Mouse (Mus musculus): ENCODE results near the gene Dip2c. TPM values are rescaled to one million over a fixed set of nuclear protein-coding genes. Genes with fewer than 3 reads are reported as not detected.

Gene Dip2c
- polyA plus RNA-seq, 1 experiment from 2014 or later = 0.46 TPM

- H3K4me2 ChIP-seq = no peak overlapping the region
- no peaks in the 10 kb centered on the region for H3K9me3 ChIP-seq (replicated peaks)
- no peak overlapping the region for H3K9ac ChIP-seq
- no peak overlapping the region for H3K4me3 ChIP-seq (replicated peaks)
- H3K4me1 ChIP-seq (replicated peaks) = no peaks in the 10 kb centered on the region
- H3K27me3 ChIP-seq = no peaks in the 10 kb centered on the region
- ATAC-seq (ENCODE audit: insufficient read depth) = no peak
- 46% methylated on average over 1 of the region's 1 CpGs for WGBS (ENCODE audit: insufficient replicate concordance)
- H3K36me3 ChIP-seq (replicated peaks) = no peaks in the 10 kb centered on the region
- H3K27ac ChIP-seq (replicated peaks) = no peak overlapping the region
These were observed 53.1 kb downstream of the Dip2c start for GRCm38 (mm10) chr13:9329307-9329915.

GRCm38 (mm10) chr13:9333187-9333586 is 56.9 kb downstream of the Dip2c start:
- no peak overlapping the region for H3K9ac ChIP-seq
- H3K4me2 ChIP-seq = no peak overlapping the region
- H3K4me3 ChIP-seq (replicated peaks) = no peak overlapping the region
- H3K36me3 ChIP-seq (replicated peaks) = no peaks in the 10 kb centered on the region
- no peaks in the 10 kb centered on the region for H3K4me1 ChIP-seq (replicated peaks)
- ATAC-seq (ENCODE audit: insufficient read depth) = no peak
- H3K27me3 ChIP-seq = no peaks in the 10 kb centered on the region
- H3K9me3 ChIP-seq (replicated peaks) = no peaks in the 10 kb centered on the region
- no peak overlapping the region for H3K27ac ChIP-seq (replicated peaks)

- Histone ChIP-seq H3K4me3 (replicated peaks) (no peak overlapping the region), H3K27ac (replicated peaks) (no peak overlapping the region), H3K36me3 (replicated peaks) (no peaks in the 10 kb centered on the region), H3K9ac (no peak overlapping the region), H3K4me1 (replicated peaks) (no peaks in the 10 kb centered on the region), H3K4me2 (no peak overlapping the region), H3K27me3 (no peaks in the 10 kb centered on the region), H3K9me3 (replicated peaks) (no peaks in the 10 kb centered on the region)
- no peak for ATAC-seq (ENCODE audit: insufficient read depth)
- WGBS (ENCODE audit: insufficient replicate concordance) = 47% methylated on average over 4 of the region's 4 CpGs
These were observed 64.0 kb downstream of the Dip2c start for GRCm38 (mm10) chr13:9340293-9340692.

- Histone ChIP-seq H3K36me3 (replicated peaks) (no peaks in the 10 kb centered on the region), H3K27me3 (no peaks in the 10 kb centered on the region), H3K4me3 (replicated peaks) (no peak overlapping the region), H3K4me1 (replicated peaks) (no peaks in the 10 kb centered on the region), H3K4me2 (no peak overlapping the region), H3K9me3 (replicated peaks) (no peaks in the 10 kb centered on the region), H3K9ac (no peak overlapping the region), H3K27ac (replicated peaks) (no peak overlapping the region)
- 50% methylated on average over 1 of the region's 1 CpGs for WGBS (ENCODE audit: insufficient replicate concordance)
- ATAC-seq (ENCODE audit: insufficient read depth) = no peak
These were observed 66.4 kb downstream of the Dip2c start for GRCm38 (mm10) chr13:9342696-9343095.

- Histone ChIP-seq H3K9ac (no peak overlapping the region), H3K27ac (replicated peaks) (no peak overlapping the region), H3K4me2 (no peak overlapping the region), H3K27me3 (no peaks in the 10 kb centered on the region), H3K36me3 (replicated peaks) (no peaks in the 10 kb centered on the region), H3K9me3 (replicated peaks) (no peaks in the 10 kb centered on the region), H3K4me3 (replicated peaks) (no peak overlapping the region), H3K4me1 (replicated peaks) (no peaks in the 10 kb centered on the region)
- 61% methylated on average over 3 of the region's 3 CpGs for WGBS (ENCODE audit: insufficient replicate concordance)
- no peak for ATAC-seq (ENCODE audit: insufficient read depth)
These were observed 71.1 kb downstream of the Dip2c start for GRCm38 (mm10) chr13:9347448-9347847.

- Histone ChIP-seq H3K9me3 (replicated peaks) (no peaks in the 10 kb centered on the region), H3K4me3 (replicated peaks) (no peak overlapping the region), H3K36me3 (replicated peaks) (no peaks in the 10 kb centered on the region), H3K27me3 (no peaks in the 10 kb centered on the region), H3K27ac (replicated peaks) (no peak overlapping the region), H3K4me2 (no peak overlapping the region), H3K9ac (no peak overlapping the region), H3K4me1 (replicated peaks) (no peaks in the 10 kb centered on the region)
- 57% methylated on average over 2 of the region's 2 CpGs for WGBS (ENCODE audit: insufficient replicate concordance)
- ATAC-seq (ENCODE audit: insufficient read depth) = no peak
These were observed 74.3 kb downstream of the Dip2c start for GRCm38 (mm10) chr13:9350670-9351069.

- Histone ChIP-seq H3K4me1 (replicated peaks) (no peaks in the 10 kb centered on the region), H3K9ac (no peak overlapping the region), H3K27me3 (no peaks in the 10 kb centered on the region), H3K4me2 (no peak overlapping the region), H3K4me3 (replicated peaks) (no peak overlapping the region), H3K27ac (replicated peaks) (no peak overlapping the region), H3K9me3 (replicated peaks) (no peaks in the 10 kb centered on the region), H3K36me3 (replicated peaks) (no peaks in the 10 kb centered on the region)
- no peak for ATAC-seq (ENCODE audit: insufficient read depth)
- 73% methylated on average over 1 of the region's 1 CpGs for WGBS (ENCODE audit: insufficient replicate concordance)
These were observed 77.6 kb downstream of the Dip2c start for GRCm38 (mm10) chr13:9353890-9354289.

- no peak overlapping the region for H3K4me3 ChIP-seq (replicated peaks)
- ATAC-seq (ENCODE audit: insufficient read depth) = no peak
- no peak overlapping the region for H3K4me2 ChIP-seq
- WGBS (ENCODE audit: insufficient replicate concordance) = 56% methylated on average over 4 of the region's 4 CpGs
- no peak overlapping the region for H3K9ac ChIP-seq
- H3K27me3 ChIP-seq = no peaks in the 10 kb centered on the region
- H3K4me1 ChIP-seq (replicated peaks) = no peaks in the 10 kb centered on the region
- H3K27ac ChIP-seq (replicated peaks) = no peak overlapping the region
- H3K36me3 ChIP-seq (replicated peaks) = no peaks in the 10 kb centered on the region
- H3K9me3 ChIP-seq (replicated peaks) = no peaks in the 10 kb centered on the region
These were observed 79.0 kb downstream of the Dip2c start for GRCm38 (mm10) chr13:9355331-9355730.

GRCm38 (mm10) chr13:9361457-9361856 is 85.1 kb downstream of the Dip2c start:
- Histone ChIP-seq H3K27ac (replicated peaks) (no peak overlapping the region), H3K27me3 (no peaks in the 10 kb centered on the region), H3K4me3 (replicated peaks) (no peak overlapping the region), H3K4me2 (no peak overlapping the region), H3K36me3 (replicated peaks) (no peaks in the 10 kb centered on the region), H3K9me3 (replicated peaks) (no peaks in the 10 kb centered on the region), H3K4me1 (replicated peaks) (no peaks in the 10 kb centered on the region), H3K9ac (no peak overlapping the region)
- 46% methylated on average over 2 of the region's 2 CpGs for WGBS (ENCODE audit: insufficient replicate concordance)
- ATAC-seq (ENCODE audit: insufficient read depth) = no peak

GRCm38 (mm10) chr13:9371387-9371786 is 95.1 kb downstream of the Dip2c start:
- Histone ChIP-seq H3K4me2 (no peak overlapping the region), H3K4me1 (replicated peaks) (no peaks in the 10 kb centered on the region), H3K9me3 (replicated peaks) (no peaks in the 10 kb centered on the region), H3K27me3 (no peaks in the 10 kb centered on the region), H3K36me3 (replicated peaks) (no peaks in the 10 kb centered on the region), H3K27ac (replicated peaks) (no peak overlapping the region), H3K9ac (no peak overlapping the region), H3K4me3 (replicated peaks) (no peak overlapping the region)
- ATAC-seq (ENCODE audit: insufficient read depth) = no peak
- WGBS (ENCODE audit: insufficient replicate concordance) = 26% methylated on average over 1 of the region's 1 CpGs

GRCm38 (mm10) chr13:9377130-9377529 is 100.8 kb downstream of the Dip2c start:
- Histone ChIP-seq H3K4me1 (replicated peaks) (no peaks in the 10 kb centered on the region), H3K4me3 (replicated peaks) (no peak overlapping the region), H3K27me3 (no peaks in the 10 kb centered on the region), H3K4me2 (no peak overlapping the region), H3K36me3 (replicated peaks) (no peaks in the 10 kb centered on the region), H3K9me3 (replicated peaks) (no peaks in the 10 kb centered on the region), H3K27ac (replicated peaks) (no peak overlapping the region), H3K9ac (no peak overlapping the region)
- WGBS (ENCODE audit: insufficient replicate concordance) = 43% methylated on average over 2 of the region's 2 CpGs
- ATAC-seq (ENCODE audit: insufficient read depth) = no peak

GRCm38 (mm10) chr13:9380740-9381410 is 104.5 kb downstream of the Dip2c start:
- no peak for ATAC-seq (ENCODE audit: insufficient read depth)
- Histone ChIP-seq H3K4me1 (replicated peaks) (no peaks in the 10 kb centered on the region), H3K4me3 (replicated peaks) (no peak overlapping the region), H3K36me3 (replicated peaks) (no peaks in the 10 kb centered on the region), H3K27me3 (no peaks in the 10 kb centered on the region), H3K9ac (no peak overlapping the region), H3K9me3 (replicated peaks) (no peaks in the 10 kb centered on the region), H3K4me2 (no peak overlapping the region), H3K27ac (replicated peaks) (no peak overlapping the region)
- WGBS (ENCODE audit: insufficient replicate concordance) = 56% methylated on average over 5 of the region's 5 CpGs
